Mouse (Mus musculus) megakaryocyte, adult 5-6 weeks (primary cell): ENCODE results near the gene Grk5. TPM values are rescaled to one million over a fixed set of nuclear protein-coding genes. Genes with fewer than 3 reads are reported as not detected.
"Not testable (repeated sequence)": the region's sequence is repeated elsewhere in the genome, so short reads cannot be mapped to it uniquely, and the experiment has no call there.

Source experiments
- ATAC-seq: 2 replicates; pipeline ENCODE4 v1.8.0; 2016; ENCODE audit warnings: mild to moderate bottlenecking, inconsistent platforms; ENCODE audit not compliant: poor library complexity, severe bottlenecking
- total RNA-seq, 2 experiments: library from RNA; stranded (forward) in 1 of 2; stranded (reverse) in 1 of 2; fragments of 153-499, 151-499 nt in 1 of 2; fragments of 221-1000, 200-1000 nt in 1 of 2; gene quantifications; 2 replicates each; pipeline versions ENCODE4 v1.2.3 to v1.2.4; 2015 to 2017

Gene Grk5
- total RNA-seq (2015) (25.9 and 27.6 TPM in 2 replicates), total RNA-seq (2017) (27.7 and 30.7 TPM in 2 replicates)

DNA sequence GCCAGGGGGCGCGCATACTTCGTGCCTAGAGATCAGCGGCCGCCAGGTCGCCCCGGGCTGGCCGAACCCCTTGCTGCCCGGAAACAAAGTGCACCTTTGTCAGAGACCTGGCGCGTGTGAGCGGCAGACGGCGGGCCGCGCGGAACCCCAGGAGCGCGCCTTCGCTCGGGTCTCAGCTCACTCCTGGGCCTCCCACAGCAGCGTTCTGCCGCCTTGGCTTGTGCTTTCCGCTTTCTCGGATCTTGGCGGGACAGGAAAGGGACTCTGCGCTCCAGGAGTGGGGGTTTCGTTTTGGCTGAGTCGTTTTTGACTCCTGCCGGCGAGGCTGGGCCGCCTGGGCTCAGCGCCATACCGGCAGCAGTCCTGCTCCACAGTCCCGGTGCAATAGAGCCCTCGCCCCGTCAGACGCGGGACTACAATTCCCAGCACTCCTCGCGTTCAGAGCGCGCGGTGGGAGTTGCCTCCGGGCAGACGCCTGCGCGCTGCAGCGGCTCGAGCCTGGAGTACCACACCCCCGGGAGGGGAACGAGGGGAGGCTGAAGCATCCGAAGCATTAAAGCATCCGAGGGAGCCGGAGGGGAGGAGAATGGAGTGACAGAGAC is at the start of gene Grk5:
Grk5 (plus strand) TSS at position 36 of the 602 bp plus-strand sequence.
- peak; percentile 92 for ATAC-seq

GRCm38 (mm10) chr19:60843324-60843723 is 46.2 kb upstream of the Grk5 start:
- no peak for ATAC-seq

- ATAC-seq, result no peak
These were observed 43.8 kb upstream of the Grk5 start for GRCm38 (mm10) chr19:60845731-60846130.

- peak; percentile 100 for ATAC-seq
These were observed 28.5 kb upstream of the Grk5 start, which contains the start of gene Sfxn4 for GRCm38 (mm10) chr19:60860868-60861700. Gene Sfxn4, minus strand, starts transcription at chr19:60861479.

- not testable (repeated sequence) for ATAC-seq
These were observed 23.4 kb upstream of the Grk5 start for GRCm38 (mm10) chr19:60866169-60866568.

GRCm38 (mm10) chr19:60870489-60870888 is 19.1 kb upstream of the Grk5 start:
- ATAC-seq, result no peak

- ATAC-seq, result no peak
These were observed 18.2 kb upstream of the Grk5 start for GRCm38 (mm10) chr19:60871366-60871765.

DNA sequence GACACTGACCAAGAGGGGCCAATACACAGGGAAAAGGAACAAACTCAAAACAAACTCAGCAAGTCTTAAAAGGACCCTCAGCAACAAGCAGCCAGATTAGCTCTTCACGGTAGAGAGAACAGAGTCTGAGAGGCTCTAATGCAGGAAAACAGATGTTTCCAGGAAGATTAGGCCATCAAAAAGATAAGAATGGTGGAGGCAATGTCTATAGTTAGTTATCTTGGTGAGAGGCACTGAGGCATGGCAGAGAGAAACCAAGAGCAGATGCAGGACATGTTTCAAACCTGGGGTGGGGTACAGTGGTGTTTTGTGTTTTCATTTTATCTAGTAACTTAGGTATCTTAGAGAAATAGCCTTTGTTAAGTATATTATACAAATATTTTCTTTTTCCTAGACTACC is 17.3 kb upstream of the Grk5 start:
- no peak for ATAC-seq

DNA sequence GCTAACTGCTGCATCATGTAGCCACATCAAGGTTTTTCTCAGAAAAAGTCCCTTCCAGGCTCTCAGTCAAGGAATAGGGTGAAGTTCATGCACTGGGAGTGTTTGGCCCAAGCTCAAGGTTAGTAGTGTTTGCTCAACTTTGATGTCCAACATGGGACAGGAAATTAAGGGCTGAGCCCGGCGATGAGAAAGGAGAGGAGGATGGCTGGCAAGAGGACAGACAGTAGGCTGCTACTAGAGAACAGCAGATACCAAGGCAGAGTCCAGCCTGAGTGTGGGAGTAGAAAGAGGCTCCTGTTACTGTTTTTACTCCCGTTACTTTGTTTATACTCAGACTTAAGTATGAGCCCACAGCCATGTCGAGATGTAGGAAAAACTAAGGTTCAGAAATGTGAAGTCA is 16.0 kb upstream of the Grk5 start:
- ATAC-seq, result no peak

DNA sequence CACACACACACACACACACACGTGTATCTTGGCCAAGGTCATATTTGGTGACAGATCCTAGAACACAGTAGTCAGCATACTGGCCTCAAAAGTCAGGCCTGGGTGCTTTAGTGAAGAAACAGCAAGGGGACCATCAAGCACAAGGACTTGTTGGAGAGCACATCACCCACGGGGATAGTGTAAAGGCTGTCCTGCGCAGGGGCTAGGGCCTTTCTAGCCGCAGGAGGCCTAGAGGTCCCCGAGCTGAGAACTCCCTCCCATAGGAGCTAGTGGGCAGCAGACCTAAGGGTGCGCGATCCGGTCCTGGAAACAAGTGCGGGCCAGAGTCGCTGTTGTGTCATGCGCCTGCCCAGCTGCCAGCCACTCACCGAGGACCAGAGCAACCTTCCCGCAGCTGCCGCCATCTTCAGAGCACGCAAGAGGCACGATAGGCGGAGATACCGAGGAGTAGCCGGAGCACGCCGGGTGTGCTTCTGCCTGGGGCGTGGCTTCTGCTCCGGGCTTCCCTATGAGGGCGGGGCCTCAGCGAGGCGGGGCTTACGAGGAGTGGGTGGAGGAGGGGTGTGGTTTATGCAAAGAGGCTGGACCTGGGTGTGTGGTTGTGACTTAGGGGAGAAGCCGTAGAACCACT is 15.4 kb upstream of the Grk5 start, which contains the start of gene Prdx3:
Prdx3 (minus strand) TSS at position 493 of the 631 bp plus-strand sequence.
- ATAC-seq, result peak; percentile 99

- no peak for ATAC-seq
These were observed 6.4 kb upstream of the Grk5 start for GRCm38 (mm10) chr19:60883129-60883528.

DNA sequence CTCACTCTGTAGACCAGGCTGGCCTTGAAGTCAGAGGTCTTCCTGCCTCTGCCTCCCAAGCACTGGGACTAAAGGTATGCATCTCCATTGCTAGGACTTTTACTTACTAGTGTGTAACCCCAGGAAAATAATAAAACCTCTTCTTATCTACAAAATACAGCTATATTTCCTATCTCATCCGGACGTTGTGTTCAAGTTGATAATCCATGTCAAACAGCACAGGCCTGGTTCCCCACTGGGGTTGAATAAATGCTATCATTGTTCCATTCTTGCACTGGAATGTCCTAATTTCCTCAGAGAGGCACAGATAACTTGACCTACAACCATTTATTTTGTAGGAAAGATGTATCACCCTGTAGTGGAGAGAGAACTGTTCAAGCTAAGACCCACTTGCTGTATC is 1.9 kb upstream of the Grk5 start:
- ATAC-seq, result no peak

- ATAC-seq, result no peak
These were observed 342 bp upstream of the Grk5 start for GRCm38 (mm10) chr19:60889101-60889713.

DNA sequence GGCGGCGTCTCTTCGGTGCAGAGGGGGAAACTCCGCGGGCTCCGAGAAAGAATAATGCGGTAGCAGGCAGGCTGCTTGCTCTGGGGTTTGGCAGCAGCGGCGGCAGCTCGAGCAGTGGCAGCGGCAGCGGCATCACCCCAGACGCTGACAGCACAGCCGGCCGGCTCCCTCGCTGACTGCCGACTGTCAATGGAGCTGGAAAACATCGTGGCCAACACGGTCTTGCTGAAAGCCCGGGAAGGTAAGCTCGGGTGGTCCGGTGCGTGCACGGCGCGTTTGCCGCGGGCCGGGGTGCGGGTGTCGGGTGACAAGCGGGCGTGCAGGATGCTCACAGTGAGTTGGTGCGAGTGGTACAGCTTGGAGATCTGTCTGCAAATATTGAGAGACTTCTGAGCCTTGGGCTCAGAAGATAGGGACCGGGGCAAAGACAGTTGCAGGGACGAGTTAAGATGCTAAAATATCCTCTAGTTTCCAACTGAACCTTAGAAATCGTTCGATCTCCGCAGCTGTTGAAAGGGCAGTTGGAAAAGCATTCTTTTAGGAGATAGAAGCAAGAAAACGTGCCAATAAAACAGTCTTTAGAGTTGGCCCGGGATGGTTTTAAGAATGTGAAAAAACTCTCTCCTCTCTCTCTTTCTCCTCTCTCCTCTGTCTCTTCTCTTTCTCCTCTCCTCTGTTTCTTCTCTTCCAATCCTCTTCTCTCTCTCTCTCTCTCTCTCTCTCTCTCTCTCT is 1.0 kb downstream of the Grk5 start:
- peak; percentile 7; the same call in 1 of the 2 replicates for ATAC-seq

DNA sequence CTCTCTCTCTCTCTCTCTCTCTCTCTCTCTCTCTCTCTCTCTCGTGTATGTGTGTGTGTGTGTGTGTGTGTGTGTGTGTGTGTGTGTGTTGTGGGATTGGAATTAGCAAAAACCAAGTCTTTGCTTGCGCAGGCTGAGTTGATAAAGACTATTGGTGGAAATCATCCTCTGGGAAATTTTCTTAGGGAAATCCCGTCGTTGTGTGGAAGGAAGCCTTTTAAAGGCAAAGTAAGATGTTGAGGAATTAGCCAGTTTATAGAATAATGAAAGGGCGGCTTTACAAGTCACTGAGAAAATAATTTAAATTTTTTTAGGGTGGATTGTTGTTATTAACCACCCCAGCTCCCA is 1.5 kb downstream of the Grk5 start:
- ATAC-seq, result no peak

- peak; percentile 39 for ATAC-seq
These were observed 2.5 kb downstream of the Grk5 start for GRCm38 (mm10) chr19:60891934-60892547.

DNA sequence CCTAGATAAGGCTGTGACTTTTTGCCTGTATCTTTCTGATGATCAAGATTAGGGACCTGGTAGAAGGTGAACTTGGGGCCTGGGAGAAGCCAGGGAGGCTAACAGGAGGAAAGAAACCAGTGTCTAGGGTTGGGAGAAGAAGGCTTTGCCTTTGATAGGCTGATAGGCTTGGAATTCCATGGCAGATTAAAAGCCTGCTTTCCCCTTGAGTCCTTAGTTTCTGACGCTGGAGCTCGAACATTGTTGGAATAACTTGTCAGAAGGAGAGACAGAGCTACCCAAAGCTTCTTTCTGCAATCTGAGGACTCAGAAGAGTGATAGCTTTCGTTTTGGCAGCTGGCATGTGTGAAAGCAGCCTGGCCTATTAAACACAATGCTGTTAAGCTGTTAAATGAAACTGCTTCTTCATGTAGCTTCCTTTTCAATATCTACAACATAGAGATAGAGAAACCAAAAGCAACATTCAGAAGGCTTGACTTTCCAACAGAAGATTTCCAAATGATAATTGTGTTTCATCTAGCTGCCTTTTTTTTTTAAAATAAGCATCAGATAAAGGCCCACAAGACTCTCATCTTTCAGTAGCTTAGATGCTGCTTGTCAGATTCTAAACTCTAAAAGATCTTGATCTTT is 5.8 kb downstream of the Grk5 start:
- peak; percentile 34; the same call in 1 of the 2 replicates for ATAC-seq

- no peak for ATAC-seq
These were observed 13.6 kb downstream of the Grk5 start for GRCm38 (mm10) chr19:60903139-60903538.

GRCm38 (mm10) chr19:60903971-60904370 is 14.4 kb downstream of the Grk5 start:
- no peak for ATAC-seq

DNA sequence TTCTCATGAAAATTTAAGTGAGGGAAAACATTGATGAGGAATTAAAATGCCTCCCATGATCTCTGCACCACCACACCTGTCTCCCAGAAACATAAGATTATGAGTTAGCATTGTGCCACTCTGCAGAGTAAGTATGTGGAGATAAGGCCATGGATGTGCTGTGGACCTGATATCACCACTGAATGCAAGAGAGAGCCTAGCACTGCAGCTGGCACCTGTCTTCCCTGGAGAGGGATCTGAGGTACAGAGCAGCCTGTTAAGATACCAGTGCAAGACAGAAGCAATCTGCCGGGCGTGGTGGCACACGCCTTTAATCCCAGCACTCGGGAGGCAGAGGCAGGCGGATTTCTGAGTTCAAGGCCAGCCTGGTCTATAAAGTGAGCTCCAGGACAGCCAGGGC is 15.9 kb downstream of the Grk5 start:
- no peak for ATAC-seq
